Mouse (Mus musculus) hindbrain, embryonic 16.5 days (tissue): ENCODE results near the gene Osbpl6. TPM values are rescaled to one million over a fixed set of nuclear protein-coding genes. Genes with fewer than 3 reads are reported as not detected.
A peak's percentile ranks its signal among the peaks of the same experiment; 100 is the strongest.

Experiments used
- ATAC-seq: fragments of 200-750 bp; cut with Nextera tagmentation; 2 replicates; pipeline ENCODE4 v1.8.0; 2017; ENCODE audit warnings: moderate TSS enrichment, moderate library complexity
- H3K27ac ChIP-seq: fragments of 300-500 bp; sonication (generic); 2 replicates; pipeline ENCODE4 v1.5.1; 2014; ENCODE audit warnings: low read depth, mild to moderate bottlenecking, control low read depth, low read length, moderate library complexity
- H3K27me3 ChIP-seq: fragments of 300-500 bp; sonication (generic); replicated peaks from 2 replicates; pipeline ENCODE4 v1.6.1; 2014; ENCODE audit warnings: low read length; ENCODE audit not compliant: control insufficient read depth, insufficient read depth
- H3K36me3 ChIP-seq: fragments of 300-500 bp; sonication (generic); 2 replicates; pipeline ENCODE4 v1.6.1; 2014; ENCODE audit warnings: mild to moderate bottlenecking, low read length, moderate library complexity, mixed read lengths; ENCODE audit not compliant: control insufficient read depth, insufficient read depth
- H3K4me1 ChIP-seq: fragments of 300-500 bp; sonication (generic); 2 replicates; pipeline ENCODE4 v1.6.1; 2014; ENCODE audit warnings: low read depth, low read length; ENCODE audit not compliant: control insufficient read depth, insufficient read depth
- H3K4me2 ChIP-seq: fragments of 300-500 bp; sonication (generic); 2 replicates; pipeline ENCODE4 v1.6.1; 2014; ENCODE audit warnings: mild to moderate bottlenecking, low read length, control low read depth, moderate library complexity
- H3K4me3 ChIP-seq: fragments of 300-500 bp; sonication (generic); 2 replicates; pipeline ENCODE4 v1.5.1; 2014; ENCODE audit warnings: mild to moderate bottlenecking, low read length, control low read depth, moderate library complexity
- H3K9ac ChIP-seq: fragments of 300-500 bp; sonication (generic); 2 replicates; pipeline ENCODE4 v1.6.1; 2014; ENCODE audit warnings: low read depth, mild to moderate bottlenecking, control low read depth, low read length, moderate library complexity
- H3K9me3 ChIP-seq: fragments of 300-500 bp; sonication (generic); 2 replicates; pipeline ENCODE4 v1.6.1; 2014; ENCODE audit warnings: mild to moderate bottlenecking, low read length, moderate library complexity; ENCODE audit not compliant: control insufficient read depth
- WGBS: fragments of 180-500 bp; shearing (Covaris S2); extraction: QIAGEN DNeasy Blood & Tissue Kit; methylation state at CpG from one replicate; pipeline ENCODE4 v1.1.7; 2014; 5-methylcytosine and 5-hydroxymethylcytosine counted together
- polyA plus RNA-seq: library from polyadenylated mRNA; unstranded; fragments of >200 nt; fragmentation: Nextera tagmentation; extraction: Ambion mirVana; gene quantifications from 2 replicates; pipeline ENCODE4 v1.2.1, GENCODE M21; 2015

Gene Osbpl6
- polyA plus RNA-seq, 1 experiment from 2014 or later, result 27.5 TPM

GRCm38 (mm10) chr2:76504122-76504839, 98.0 kb downstream of the Osbpl6 start:
- H3K36me3 ChIP-seq, result no peaks in the 10 kb centered on the region
- no peak overlapping the region for H3K4me2 ChIP-seq
- H3K9ac ChIP-seq, result no peak overlapping the region
- H3K4me1 ChIP-seq, result no peaks in the 10 kb centered on the region
- H3K4me3 ChIP-seq, result no peak overlapping the region
- WGBS, result 51% methylated on average over 12 of the region's 12 CpGs
- no peaks in the 10 kb centered on the region for H3K27me3 ChIP-seq
- H3K9me3 ChIP-seq, result no peaks in the 10 kb centered on the region
- no peak for ATAC-seq
- H3K27ac ChIP-seq, result no peak overlapping the region

GRCm38 (mm10) chr2:76504989-76505388, 98.7 kb downstream of the Osbpl6 start:
- Histone ChIP-seq H3K4me3 (no peak overlapping the region), H3K9me3 (no peaks in the 10 kb centered on the region), H3K27me3 (no peaks in the 10 kb centered on the region), H3K4me1 (no peaks in the 10 kb centered on the region), H3K9ac (no peak overlapping the region), H3K4me2 (no peak overlapping the region), H3K27ac (no peak overlapping the region), H3K36me3 (no peaks in the 10 kb centered on the region)
- no peak for ATAC-seq
- WGBS, result 86% methylated on average over 2 of the region's 2 CpGs

- no peak overlapping the region for H3K27ac ChIP-seq
- WGBS, result 74% methylated on average over 8 of the region's 8 CpGs
- H3K9me3 ChIP-seq, result no peaks in the 10 kb centered on the region
- peak; percentile 25; the same call in 1 of the 2 replicates for ATAC-seq
- no peaks in the 10 kb centered on the region for H3K27me3 ChIP-seq
- H3K4me3 ChIP-seq, result no peak overlapping the region
- H3K4me1 ChIP-seq, result peaks cover 4% of the 10 kb centered on the region
- no peak overlapping the region for H3K9ac ChIP-seq
- H3K4me2 ChIP-seq, result no peak overlapping the region; the same call in 1 of the 2 replicates
- no peaks in the 10 kb centered on the region for H3K36me3 ChIP-seq
These were observed 105.0 kb downstream of the Osbpl6 start for GRCm38 (mm10) chr2:76511281-76511721.

- no peak overlapping the region for H3K4me2 ChIP-seq
- WGBS, result 90% methylated on average over 6 of the region's 6 CpGs
- H3K4me1 ChIP-seq, result peaks cover 4% of the 10 kb centered on the region
- H3K4me3 ChIP-seq, result no peak overlapping the region
- H3K36me3 ChIP-seq, result no peaks in the 10 kb centered on the region
- H3K9ac ChIP-seq, result no peak overlapping the region
- no peak for ATAC-seq
- no peaks in the 10 kb centered on the region for H3K27me3 ChIP-seq
- no peaks in the 10 kb centered on the region for H3K9me3 ChIP-seq
- H3K27ac ChIP-seq, result no peak overlapping the region
These were observed 105.8 kb downstream of the Osbpl6 start for GRCm38 (mm10) chr2:76512133-76512532.

- Histone ChIP-seq H3K9ac (no peak overlapping the region), H3K4me1 (peaks cover 4% of the 10 kb centered on the region), H3K4me2 (no peak overlapping the region), H3K27ac (no peak overlapping the region), H3K36me3 (no peaks in the 10 kb centered on the region), H3K4me3 (no peak overlapping the region), H3K9me3 (no peaks in the 10 kb centered on the region), H3K27me3 (no peaks in the 10 kb centered on the region)
- 79% methylated on average over 6 of the region's 6 CpGs for WGBS
- no peak for ATAC-seq
These were observed 106.6 kb downstream of the Osbpl6 start for GRCm38 (mm10) chr2:76512888-76513287.

GRCm38 (mm10) chr2:76513296-76513695, 107.0 kb downstream of the Osbpl6 start:
- WGBS, result 72% methylated on average over 3 of the region's 3 CpGs
- Histone ChIP-seq H3K27ac (no peak overlapping the region), H3K4me3 (no peak overlapping the region), H3K27me3 (no peaks in the 10 kb centered on the region), H3K9me3 (no peaks in the 10 kb centered on the region), H3K4me2 (no peak overlapping the region), H3K9ac (no peak overlapping the region), H3K4me1 (peaks cover 4% of the 10 kb centered on the region), H3K36me3 (no peaks in the 10 kb centered on the region)
- ATAC-seq, result no peak

GRCm38 (mm10) chr2:76517471-76517870, 111.2 kb downstream of the Osbpl6 start:
- no peak overlapping the region for H3K9ac ChIP-seq
- ATAC-seq, result no peak
- H3K4me1 ChIP-seq, result no peaks in the 10 kb centered on the region
- H3K9me3 ChIP-seq, result no peaks in the 10 kb centered on the region
- no peak overlapping the region for H3K4me2 ChIP-seq
- no peak overlapping the region for H3K4me3 ChIP-seq
- H3K27me3 ChIP-seq, result no peaks in the 10 kb centered on the region
- 94% methylated on average over 14 of the region's 14 CpGs for whole genome bisulfite sequencing
- H3K36me3 ChIP-seq, result no peaks in the 10 kb centered on the region
- H3K27ac ChIP-seq, result no peak overlapping the region

GRCm38 (mm10) chr2:76518407-76519063, 112.2 kb downstream of the Osbpl6 start:
- Histone ChIP-seq H3K4me3 (no peak overlapping the region), H3K4me1 (no peaks in the 10 kb centered on the region), H3K27ac (no peak overlapping the region), H3K4me2 (no peak overlapping the region), H3K27me3 (no peaks in the 10 kb centered on the region), H3K9me3 (no peaks in the 10 kb centered on the region), H3K36me3 (no peaks in the 10 kb centered on the region), H3K9ac (no peak overlapping the region)
- no peak for ATAC-seq
- WGBS, result 77% methylated on average over 5 of the region's 5 CpGs

- WGBS, result 83% methylated on average over 6 of the region's 6 CpGs
- Histone ChIP-seq H3K27me3 (no peaks in the 10 kb centered on the region), H3K4me3 (no peak overlapping the region), H3K9me3 (no peaks in the 10 kb centered on the region), H3K9ac (no peak overlapping the region), H3K4me1 (no peaks in the 10 kb centered on the region), H3K4me2 (no peak overlapping the region), H3K27ac (no peak overlapping the region), H3K36me3 (no peaks in the 10 kb centered on the region)
- ATAC-seq, result no peak
These were observed 115.3 kb downstream of the Osbpl6 start for GRCm38 (mm10) chr2:76521585-76521984.
